Mouse (Mus musculus) retina, postnatal 7 days (tissue): Measurements from ENCODE around the gene Sf1.

Source experiments
- DNase-seq: peaks from one replicate; pipeline ENCODE4 v3.0.0-alpha.2; 2012; ENCODE audit warnings: low read depth, low spot score

Sf1 gene

GRCm38 (mm10) chr19:6419805-6420310, 56.4 kb downstream of the Sf1 start:
- no peak for DNase-seq

GRCm38 (mm10) chr19:6420481-6421210, 57.2 kb downstream of the Sf1 start:
- no peak for DNase-seq

GRCm38 (mm10) chr19:6421211-6421590, 57.7 kb downstream of the Sf1 start:
- DNase-seq: no peak

GRCm38 (mm10) chr19:6422014-6422413, 58.5 kb downstream of the Sf1 start:
- DNase-seq: no peak

- DNase-seq: no peak
These were observed 59.8 kb downstream of the Sf1 start for GRCm38 (mm10) chr19:6423241-6423640.

- no peak for DNase-seq
These were observed 60.8 kb downstream of the Sf1 start for GRCm38 (mm10) chr19:6424137-6424881.

- DNase-seq: no peak
These were observed 62.1 kb downstream of the Sf1 start for GRCm38 (mm10) chr19:6425595-6425994.

GRCm38 (mm10) chr19:6426703-6427500, 63.4 kb downstream of the Sf1 start:
- no peak for DNase-seq
